Mouse (Mus musculus) brown adipose tissue, adult 24 weeks (tissue): ENCODE data around the gene Rasl2-9. TPM values are rescaled to one million over a fixed set of nuclear protein-coding genes. Genes with fewer than 3 reads are reported as not detected.
A peak's percentile ranks its signal among the peaks of the same experiment; 100 is the strongest.
"Not testable (repeated sequence)": the region's sequence is repeated elsewhere in the genome, so short reads cannot be mapped to it uniquely, and the experiment has no call there.

ENCODE experiments used
- H3K27ac ChIP-seq: fragments of 200-500 bp; replicated peaks from 2 replicates; pipeline ENCODE4 v1.5.1; 2012; ENCODE audit warnings: low read depth, mild to moderate bottlenecking, low read length
- H3K4me1 ChIP-seq: fragments of 200-500 bp; 2 replicates; pipeline ENCODE4 v1.6.1; 2012; ENCODE audit warnings: low read length, mixed read lengths; ENCODE audit not compliant: control insufficient read depth, insufficient read depth, insufficient read length
- H3K4me3 ChIP-seq: fragments of 200-500 bp; 2 replicates; pipeline ENCODE4 v1.5.1; 2012; ENCODE audit warnings: low read depth, mild to moderate bottlenecking, low read length, moderate library complexity; ENCODE audit not compliant: insufficient read depth
- polyA plus RNA-seq: library from polyadenylated mRNA; stranded (reverse); fragments of >200 nt; gene quantifications from 2 replicates; pipeline ENCODE4 v1.2.4, GENCODE M21; 2012; ENCODE audit not compliant: missing spikeins, insufficient read depth, insufficient read length

Rasl2-9 gene
- 7.6 and 8.1 TPM in 2 replicates for polyA plus RNA-seq

GRCm38 (mm10) chr7:5125549-5126406 is at the start of gene Rasl2-9:
Gene Rasl2-9 (minus strand): TSS chr7:5125950.
- Histone ChIP-seq H3K4me1 (no peaks in the 10 kb centered on the region), H3K4me3 (peak within 1 kb of the TSS; percentile 59), H3K27ac (peak within 1 kb of the TSS; percentile 55)

- H3K4me3 ChIP-seq, H3K27ac ChIP-seq, H3K4me1 ChIP-seq: not testable (repeated sequence)
Measured at GRCm38 (mm10) chr7:5149570-5149969, 23.8 kb upstream of the Rasl2-9 start, which contains the start of gene Vmn1r55. Gene Vmn1r55 (minus strand): TSS chr7:5149670.

- Histone ChIP-seq H3K27ac (no peak overlapping the region), H3K4me1 (no peaks in the 10 kb centered on the region), H3K4me3 (no peak overlapping the region)
Measured at GRCm38 (mm10) chr7:5125078-5125477, 672 bp downstream of the Rasl2-9 start.

GRCm38 (mm10) chr7:5116850-5117249 is 8.9 kb downstream of the Rasl2-9 start, which contains the start of gene Rfpl4:
Gene Rfpl4 (minus strand): TSS chr7:5116950.
- Histone ChIP-seq H3K4me1 (no peaks in the 10 kb centered on the region; the same call in 1 of the 2 replicates), H3K27ac (no peak within 1 kb of the TSS), H3K4me3 (no peak within 1 kb of the TSS)

- no peaks in the 10 kb centered on the region; the same call in 1 of the 2 replicates for H3K4me1 ChIP-seq
- no peak overlapping the region for H3K4me3 ChIP-seq
- no peak overlapping the region for H3K27ac ChIP-seq
Measured at GRCm38 (mm10) chr7:5112701-5113100, 13.0 kb downstream of the Rasl2-9 start.

GRCm38 (mm10) chr7:5109301-5109700 is 16.4 kb downstream of the Rasl2-9 start:
- H3K27ac ChIP-seq = no peak overlapping the region
- no peaks in the 10 kb centered on the region; the same call in 1 of the 2 replicates for H3K4me1 ChIP-seq
- no peak overlapping the region for H3K4me3 ChIP-seq

GRCm38 (mm10) chr7:5108272-5108671 is 17.5 kb downstream of the Rasl2-9 start:
- H3K4me1 ChIP-seq = no peaks in the 10 kb centered on the region; the same call in 1 of the 2 replicates
- no peak overlapping the region for H3K27ac ChIP-seq
- H3K4me3 ChIP-seq = no peak overlapping the region

- H3K4me3 ChIP-seq = no peak overlapping the region
- H3K4me1 ChIP-seq = no peaks in the 10 kb centered on the region
- no peak overlapping the region for H3K27ac ChIP-seq
Measured at GRCm38 (mm10) chr7:5102564-5102963, 23.2 kb downstream of the Rasl2-9 start.

- Histone ChIP-seq H3K4me3 (no peak overlapping the region), H3K27ac (0 out of 2 replicates have a peak overlapping the region, but pooled peaks have one; percentile 23), H3K4me1 (no peaks in the 10 kb centered on the region)
Measured at GRCm38 (mm10) chr7:5101066-5101663, 24.6 kb downstream of the Rasl2-9 start.

- Histone ChIP-seq H3K27ac (no peak overlapping the region), H3K4me3 (no peak overlapping the region), H3K4me1 (no peaks in the 10 kb centered on the region)
Measured at GRCm38 (mm10) chr7:5099796-5100195, 26.0 kb downstream of the Rasl2-9 start.

GRCm38 (mm10) chr7:5098769-5099168 is 27.0 kb downstream of the Rasl2-9 start:
- Histone ChIP-seq H3K4me1 (no peaks in the 10 kb centered on the region), H3K27ac (no peak overlapping the region), H3K4me3 (no peak overlapping the region)

GRCm38 (mm10) chr7:5092831-5093510 is 32.8 kb downstream of the Rasl2-9 start:
- Histone ChIP-seq H3K27ac (no peak overlapping the region), H3K4me1 (0 out of 2 replicates have a peak, but pooled peaks cover 5% of the 10 kb centered on the region), H3K4me3 (no peak overlapping the region)

GRCm38 (mm10) chr7:5092381-5092780 is 33.4 kb downstream of the Rasl2-9 start:
- Histone ChIP-seq H3K27ac (no peak overlapping the region), H3K4me3 (no peak overlapping the region), H3K4me1 (0 out of 2 replicates have a peak, but pooled peaks cover 5% of the 10 kb centered on the region)

- Histone ChIP-seq H3K4me1 (0 out of 2 replicates have a peak, but pooled peaks cover 5% of the 10 kb centered on the region), H3K4me3 (no peak overlapping the region), H3K27ac (no peak overlapping the region)
Measured at GRCm38 (mm10) chr7:5091008-5091728, 34.6 kb downstream of the Rasl2-9 start.
